Mouse (Mus musculus) urinary bladder, adult 18-20 months (tissue): ENCODE measurements around the gene Fars2.
A peak's percentile ranks its signal among the peaks of the same experiment; 100 is the strongest.

Experiments used
- DNase-seq, 2 experiments: peaks; one replicate each; pipeline ENCODE4 v3.0.0; 2022; ENCODE audit warnings: low spot score in 2 of 2, mixed read lengths in 2 of 2

Fars2 gene

DNA sequence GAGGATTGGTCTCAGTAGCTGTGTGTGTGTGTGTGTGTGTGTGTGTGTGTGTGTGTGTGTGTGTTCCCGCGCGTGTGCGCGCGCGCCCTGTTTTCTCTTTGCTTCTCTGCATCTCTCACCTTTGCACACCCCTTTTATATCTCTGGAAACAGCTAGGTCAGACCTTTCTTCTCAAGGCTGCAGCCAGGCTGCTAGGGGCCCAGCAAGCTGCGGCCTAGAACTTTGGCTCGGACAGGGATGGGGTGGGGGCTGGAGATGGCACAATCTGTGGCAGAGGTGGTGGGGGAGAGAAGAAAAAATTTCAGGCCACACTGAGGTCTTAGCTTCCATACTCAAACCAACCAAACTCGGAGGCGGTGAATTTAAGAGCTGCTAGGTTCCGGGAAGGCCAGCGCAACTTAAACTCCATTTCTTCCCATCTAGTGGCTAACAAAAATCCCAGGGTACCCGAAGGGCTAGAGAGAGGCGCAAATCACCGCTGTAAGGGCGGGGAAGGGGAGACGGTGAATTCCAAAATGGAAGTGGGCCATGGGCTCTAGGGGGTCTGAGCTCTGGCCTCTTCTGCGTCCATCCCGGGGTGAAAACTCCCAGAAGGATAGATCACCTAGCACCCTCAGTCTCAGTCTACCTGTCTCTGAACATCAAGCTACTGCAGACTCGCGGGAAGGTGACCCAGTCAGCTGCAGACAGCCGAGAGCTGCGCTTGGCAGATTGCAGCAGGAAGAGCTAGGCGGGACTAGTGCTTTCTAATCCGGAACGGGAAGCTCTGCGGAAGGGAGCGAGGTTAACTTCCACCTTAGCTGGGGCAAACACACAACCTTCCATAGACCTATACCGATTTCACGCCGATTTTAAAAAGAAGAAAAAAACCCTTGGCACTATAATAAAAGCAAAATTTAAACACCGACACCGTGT is 614.1 kb downstream of the Fars2 start:
- DNase-seq = peak in 1 of 2 experiments; percentile 36

DNA sequence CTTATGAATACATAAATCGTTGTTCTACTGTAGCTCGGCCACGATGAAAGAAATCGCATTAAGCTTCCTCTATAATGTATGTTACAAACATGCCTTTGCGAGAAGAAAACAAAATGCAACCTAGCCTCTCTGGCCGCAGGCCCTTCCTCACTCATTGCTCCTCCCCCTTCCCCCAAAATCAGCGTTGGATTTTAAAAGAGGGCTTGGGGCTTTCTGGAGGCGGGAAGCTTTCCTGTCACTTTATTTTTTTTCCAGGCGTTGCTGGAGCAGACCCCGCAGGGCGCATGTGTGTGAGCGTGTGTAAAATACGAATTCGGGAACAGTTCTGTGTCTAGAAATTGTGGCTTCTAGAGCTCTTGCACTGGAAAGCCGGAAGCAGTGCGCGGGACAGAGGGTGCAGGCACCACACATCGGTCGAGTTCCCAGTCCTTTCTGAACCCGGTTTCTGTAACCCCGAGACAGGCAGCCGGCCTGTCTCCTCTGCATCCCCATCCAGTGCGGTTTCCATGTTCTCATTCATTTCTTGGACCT is 614.8 kb downstream of the Fars2 start:
- peak in 1 of 2 experiments; percentile 30 for DNase-seq

DNA sequence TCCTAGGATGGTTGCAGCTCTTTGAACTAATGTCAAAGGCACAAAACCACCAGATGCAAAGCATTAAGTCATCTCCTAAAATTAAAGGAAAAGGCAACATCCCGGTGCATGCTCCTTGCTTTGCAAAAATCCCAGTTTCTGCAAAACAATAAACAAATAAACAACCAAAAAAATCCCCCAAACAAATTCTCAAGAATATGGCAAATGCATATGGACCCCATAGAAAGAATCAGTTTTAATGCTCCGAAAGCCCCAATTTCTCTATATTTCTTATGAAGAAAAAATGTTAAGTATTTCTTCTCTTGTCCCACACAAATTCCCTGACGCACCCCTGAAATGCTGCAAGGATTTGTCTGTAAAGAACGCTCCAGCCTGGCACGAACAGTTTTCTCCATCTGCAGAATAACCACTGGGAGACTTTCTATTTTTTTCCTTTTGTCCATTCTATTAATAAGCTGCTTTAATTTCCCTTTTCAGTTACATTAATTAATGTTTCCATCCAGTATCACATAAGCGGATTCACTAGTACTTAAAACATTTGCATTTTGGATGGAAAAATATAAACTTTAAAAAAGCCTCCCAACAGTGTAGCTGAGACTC is 615.8 kb downstream of the Fars2 start:
- DNase-seq = no peak

DNA sequence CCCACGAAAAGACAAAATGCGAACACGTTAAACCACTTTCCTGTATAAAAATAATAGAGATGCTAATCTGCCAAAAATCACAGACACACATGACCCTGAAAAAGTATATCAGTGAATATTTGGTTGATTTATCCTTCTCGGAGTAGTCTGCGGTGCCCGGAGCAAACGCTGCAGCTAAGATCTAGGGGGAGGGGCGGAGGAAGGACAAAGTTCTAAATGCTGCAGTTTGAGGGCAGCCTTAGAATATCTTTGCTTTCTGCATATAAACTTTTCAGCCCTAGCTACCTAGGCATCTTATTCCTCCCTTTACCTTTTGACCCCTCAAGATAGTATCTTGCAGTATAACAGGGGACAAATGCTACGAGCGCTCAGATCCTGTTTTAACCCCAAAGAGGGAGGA is 616.4 kb downstream of the Fars2 start:
- DNase-seq = no peak

DNA sequence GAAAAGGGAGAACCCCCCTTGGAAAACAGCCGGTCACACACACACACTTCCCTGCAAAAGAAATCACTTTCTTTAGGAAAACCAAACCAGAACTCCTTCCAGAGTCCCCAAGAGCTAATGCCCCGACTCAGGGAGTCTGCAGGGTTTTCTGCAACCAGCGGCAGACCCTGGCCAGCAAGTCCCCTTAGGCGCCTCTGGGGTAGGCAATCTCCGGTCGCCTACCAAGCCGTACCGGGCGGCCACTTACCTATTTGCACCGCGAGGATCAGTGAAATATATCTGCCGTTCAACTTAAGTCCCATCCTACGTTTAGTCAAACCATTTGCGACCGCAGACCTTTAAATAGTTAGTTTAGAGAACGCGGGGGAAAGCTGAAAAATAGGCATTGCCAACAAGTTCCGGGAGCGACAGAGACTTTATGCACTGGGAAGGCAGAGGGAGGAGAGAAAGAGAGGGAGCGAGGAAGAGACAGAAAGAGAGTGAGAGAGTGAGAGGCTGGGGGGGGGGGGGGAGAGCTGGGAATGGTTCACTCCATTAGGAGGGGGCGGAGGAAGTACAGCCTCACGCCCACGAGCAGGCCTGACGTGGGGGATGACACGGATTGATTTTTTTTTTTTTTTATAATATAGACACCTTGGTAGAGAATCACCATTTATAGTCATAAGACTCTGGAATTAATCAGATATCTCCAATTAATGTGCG is 616.9 kb downstream of the Fars2 start:
- peak in 1 of 2 experiments; percentile 39 for DNase-seq

DNA sequence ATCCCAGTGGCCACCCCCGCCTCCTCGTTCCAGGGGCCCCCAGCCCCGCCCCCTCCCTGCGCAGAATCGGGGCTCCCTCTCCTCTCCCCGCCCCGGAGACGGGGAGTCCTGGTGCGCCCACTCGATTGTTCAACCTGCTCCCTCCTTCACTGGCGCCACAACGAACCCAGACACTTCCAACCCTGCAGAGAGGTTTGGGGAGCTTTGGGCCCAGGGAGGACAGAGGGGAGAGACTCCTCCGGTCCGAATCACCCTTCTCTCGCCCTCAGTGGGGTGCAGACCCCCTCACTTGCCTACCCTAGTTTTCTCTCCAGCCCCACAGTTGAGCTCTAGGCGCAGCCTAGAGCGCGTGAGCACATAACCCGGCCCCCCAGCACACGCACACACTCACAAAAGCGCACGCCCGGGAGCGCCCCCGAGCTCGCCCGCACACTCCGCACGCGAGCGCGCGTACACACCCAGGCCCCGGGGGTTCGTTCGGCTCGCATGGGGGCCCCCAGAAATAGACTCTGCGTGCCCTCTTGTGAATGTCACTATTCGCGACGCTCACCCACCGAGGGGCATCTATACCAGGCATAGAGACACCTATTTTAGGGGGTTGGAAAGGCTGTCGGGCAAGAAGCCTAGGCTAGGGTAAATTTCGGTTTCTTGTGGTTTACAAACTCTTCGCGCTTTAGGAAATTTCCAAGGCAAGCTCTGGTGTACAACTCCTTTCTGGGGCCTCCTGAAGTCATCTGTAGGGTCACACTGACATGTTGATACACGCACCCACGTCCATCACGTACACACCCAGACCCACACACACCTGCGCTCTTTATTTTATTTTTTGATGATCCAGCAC is 617.7 kb downstream of the Fars2 start, which contains the start of gene Nrn1:
Gene Nrn1 (minus strand): TSS at position 401 of the 841 bp plus-strand sequence.
- DNase-seq = peak in 1 of 2 experiments; percentile 37

DNA sequence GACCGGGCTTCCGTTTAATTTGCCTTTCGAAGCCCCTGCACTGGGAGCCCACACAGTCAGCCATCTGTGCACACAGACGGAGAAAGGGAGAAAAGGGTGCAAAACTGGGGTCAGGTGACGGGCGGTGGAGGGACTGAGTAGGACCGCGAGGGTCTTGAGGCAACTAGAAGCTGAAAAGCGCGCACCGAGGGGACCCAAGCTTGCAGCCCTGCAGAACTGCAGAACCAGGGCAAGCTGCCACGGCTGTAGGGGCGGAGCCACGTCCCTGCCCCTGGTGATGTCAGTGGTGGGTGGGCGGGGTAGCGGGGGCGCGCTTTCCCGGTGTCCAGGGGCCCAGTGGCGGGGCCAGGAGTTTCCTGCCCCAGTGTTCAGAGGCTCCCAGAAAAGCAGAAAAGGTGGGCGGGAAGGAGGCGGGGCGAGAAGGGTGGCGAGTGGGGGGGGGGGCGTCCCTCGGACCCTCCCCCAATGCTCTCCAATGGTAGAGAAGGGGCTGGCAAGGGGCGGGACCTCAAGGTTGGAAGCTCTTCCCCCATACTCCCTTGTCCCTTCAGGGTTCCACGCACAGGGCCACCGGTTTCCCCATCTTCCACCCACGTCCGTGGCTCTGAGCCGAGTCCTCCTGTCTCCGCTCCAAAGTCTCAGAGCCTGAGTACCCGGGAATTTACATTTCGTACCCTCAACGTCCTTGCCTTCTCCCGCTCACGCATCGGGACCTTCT is 618.8 kb downstream of the Fars2 start:
- peak in 1 of 2 experiments; percentile 30 for DNase-seq

DNA sequence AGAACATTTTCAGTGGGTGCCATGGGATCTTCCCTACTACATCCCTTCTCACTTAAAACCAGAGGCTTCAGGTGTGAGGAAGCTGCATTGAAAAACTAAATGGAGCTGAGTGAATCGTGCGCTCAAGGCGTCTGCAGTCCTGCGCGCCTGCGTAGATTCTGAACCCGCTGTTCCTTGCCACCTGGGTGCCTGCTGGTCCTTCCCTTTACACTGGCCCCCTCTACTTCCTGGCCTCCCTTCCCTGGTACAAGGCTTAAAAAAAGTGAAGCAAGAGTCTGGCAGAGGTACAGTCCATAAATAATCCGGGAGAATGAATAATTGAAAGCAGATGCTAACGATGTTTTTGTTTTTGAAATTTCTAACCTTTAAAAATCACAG is 619.4 kb downstream of the Fars2 start:
- DNase-seq = no peak

DNA sequence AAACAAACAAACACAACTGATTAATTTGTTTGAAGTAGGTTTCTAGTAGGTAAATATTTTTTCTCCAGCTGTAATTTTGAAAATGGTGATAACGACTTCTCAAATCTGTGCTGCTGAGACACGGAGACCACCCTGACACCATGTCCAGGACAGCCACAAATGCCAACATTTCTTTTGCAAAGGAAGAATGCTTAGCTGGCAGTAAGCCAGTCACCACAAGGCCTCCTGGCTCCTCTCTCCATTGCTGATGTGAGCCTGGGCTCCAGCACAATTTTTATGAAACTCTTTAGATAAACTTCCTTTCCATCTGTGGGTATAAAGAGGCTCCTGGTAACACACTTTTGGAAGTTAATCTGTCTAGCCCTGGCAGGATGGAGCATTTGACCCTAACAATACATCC is 632.8 kb downstream of the Fars2 start:
- no peak for DNase-seq

DNA sequence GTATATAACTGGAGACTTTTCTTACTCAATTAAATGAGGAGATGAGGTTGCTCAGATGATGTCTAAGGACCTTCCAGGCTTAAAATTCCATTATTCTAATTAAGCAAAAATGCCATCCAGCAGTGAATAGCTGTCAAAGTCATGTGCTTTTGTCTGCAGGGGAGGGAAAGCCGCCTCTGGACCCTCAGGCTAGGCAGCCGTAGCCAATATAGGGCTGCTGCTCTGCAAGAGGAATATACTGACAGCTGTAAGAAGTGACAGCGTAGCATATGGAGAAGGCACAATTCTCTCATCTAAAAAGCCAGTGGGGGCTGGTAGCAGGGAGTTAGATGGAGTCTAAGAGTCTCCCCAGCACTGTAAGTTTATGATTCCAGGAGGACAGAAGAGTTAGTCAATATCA is 634.6 kb downstream of the Fars2 start:
- DNase-seq = no peak

DNA sequence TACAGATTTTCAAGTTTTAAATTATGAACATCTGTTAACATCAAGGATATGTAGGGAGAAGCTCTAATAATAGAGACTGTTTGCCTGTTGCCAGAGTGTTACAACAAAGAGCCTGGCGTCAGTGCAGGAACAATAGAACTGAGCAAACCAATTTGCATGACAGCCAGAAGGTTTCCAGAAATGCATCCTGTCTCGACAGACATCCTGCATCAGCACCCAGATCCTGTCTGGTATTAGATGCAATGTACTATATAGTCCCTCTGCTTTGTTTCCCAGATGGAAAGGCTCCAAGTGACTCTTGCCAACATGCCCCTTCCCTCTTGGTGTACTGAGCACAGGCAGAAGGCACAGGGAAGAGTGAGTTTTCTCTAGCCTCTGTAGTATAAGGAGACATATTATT is 649.6 kb downstream of the Fars2 start:
- DNase-seq = no peak
